Mouse (Mus musculus): ENCODE measurements around the gene Zfp12. TPM values are rescaled to one million over a fixed set of nuclear protein-coding genes. Genes with fewer than 3 reads are reported as not detected.

Gene Zfp12
- polyA plus RNA-seq, 2 experiments = 19.1 to 25.2 TPM

- Histone ChIP-seq H3K9me3 (ENCODE audit: control insufficient read depth, low read length) (no peaks in the 10 kb centered on the region), H3K27ac (replicated peaks; ENCODE audit: low read depth, low read length) (no peak overlapping the region), H3K4me2 (replicated peaks; ENCODE audit: low read depth, low read length, severe bottlenecking) (peak overlapping the region; percentile 83), H3K27me3 (ENCODE audit: control insufficient read depth, insufficient read depth, low read length) (no peaks in the 10 kb centered on the region), H3K9ac (ENCODE audit: low read depth, low read length, severe bottlenecking) (peak overlapping the region; percentile 86), H3K4me1 (ENCODE audit: control insufficient read depth, insufficient read depth, low read length) (peaks cover 15% of the 10 kb centered on the region), H3K36me3 (ENCODE audit: control insufficient read depth, insufficient read depth, low read length) (no peaks in the 10 kb centered on the region), H3K4me3 (replicated peaks; ENCODE audit: low read length) (peak overlapping the region; percentile 91)
- TF ChIP-seq POLR2A (IDR thresholded peaks at IDR 0.05; ENCODE audit: borderline replicate concordance, extremely low read depth, insufficient read depth, insufficient read length) = peak; percentile 6; the same call in 1 of the 2 replicates
- peak; percentile 10; the same call in 1 of the 2 replicates for ATAC-seq (ENCODE audit: low FRiP score, low read depth)
- DNase-seq (ENCODE audit: low spot score) = no peak
- 4% methylated on average over 12 of the region's 12 CpGs for WGBS
These were observed 35.2 kb downstream of the Zfp12 start for GRCm38 (mm10) chr5:143270151-143270519.

GRCm38 (mm10) chr5:143271642-143272041, 36.7 kb downstream of the Zfp12 start:
- Histone ChIP-seq H3K4me1 (ENCODE audit: control insufficient read depth, insufficient read depth, low read length) (peaks cover 15% of the 10 kb centered on the region), H3K4me3 (replicated peaks; ENCODE audit: low read length) (no peak overlapping the region), H3K27ac (replicated peaks; ENCODE audit: low read depth, low read length) (no peak overlapping the region), H3K9me3 (ENCODE audit: control insufficient read depth, low read length) (no peaks in the 10 kb centered on the region), H3K27me3 (ENCODE audit: control insufficient read depth, insufficient read depth, low read length) (no peaks in the 10 kb centered on the region), H3K36me3 (ENCODE audit: control insufficient read depth, insufficient read depth, low read length) (no peaks in the 10 kb centered on the region), H3K4me2 (replicated peaks; ENCODE audit: low read depth, low read length, severe bottlenecking) (no peak overlapping the region), H3K9ac (ENCODE audit: low read depth, low read length, severe bottlenecking) (no peak overlapping the region)
- TF ChIP-seq POLR2A (IDR thresholded peaks at IDR 0.05; ENCODE audit: borderline replicate concordance, extremely low read depth, insufficient read depth, insufficient read length) = no peak
- ATAC-seq (ENCODE audit: low FRiP score, low read depth) = no peak
- 85% methylated on average over 6 of the region's 6 CpGs for WGBS
- DNase-seq (ENCODE audit: low spot score) = no peak

- H3K27ac ChIP-seq (replicated peaks; ENCODE audit: low read depth, low read length) = no peak overlapping the region
- H3K4me3 ChIP-seq (replicated peaks; ENCODE audit: low read length) = no peak overlapping the region
- 75% methylated on average over 3 of the region's 3 CpGs for WGBS
- H3K27me3 ChIP-seq (ENCODE audit: control insufficient read depth, insufficient read depth, low read length) = no peaks in the 10 kb centered on the region
- ATAC-seq (ENCODE audit: low FRiP score, low read depth) (no peak), DNase-seq (ENCODE audit: low spot score) (no peak)
- TF ChIP-seq POLR2A (IDR thresholded peaks at IDR 0.05; ENCODE audit: borderline replicate concordance, extremely low read depth, insufficient read depth, insufficient read length) = no peak
- no peak overlapping the region for H3K9ac ChIP-seq (ENCODE audit: low read depth, low read length, severe bottlenecking)
- H3K36me3 ChIP-seq (ENCODE audit: control insufficient read depth, insufficient read depth, low read length) = no peaks in the 10 kb centered on the region
- no peak overlapping the region for H3K4me2 ChIP-seq (replicated peaks; ENCODE audit: low read depth, low read length, severe bottlenecking)
- H3K9me3 ChIP-seq (ENCODE audit: control insufficient read depth, low read length) = no peaks in the 10 kb centered on the region
- H3K4me1 ChIP-seq (ENCODE audit: control insufficient read depth, insufficient read depth, low read length) = peaks cover 15% of the 10 kb centered on the region
These were observed 37.1 kb downstream of the Zfp12 start for GRCm38 (mm10) chr5:143272108-143272507.

- Histone ChIP-seq H3K4me3 (replicated peaks; ENCODE audit: low read length) (no peak overlapping the region), H3K4me1 (ENCODE audit: control insufficient read depth, insufficient read depth, low read length) (peaks cover 15% of the 10 kb centered on the region), H3K27ac (replicated peaks; ENCODE audit: low read depth, low read length) (no peak overlapping the region), H3K36me3 (ENCODE audit: control insufficient read depth, insufficient read depth, low read length) (no peaks in the 10 kb centered on the region), H3K9ac (ENCODE audit: low read depth, low read length, severe bottlenecking) (no peak overlapping the region), H3K27me3 (ENCODE audit: control insufficient read depth, insufficient read depth, low read length) (no peaks in the 10 kb centered on the region), H3K9me3 (ENCODE audit: control insufficient read depth, low read length) (no peaks in the 10 kb centered on the region), H3K4me2 (replicated peaks; ENCODE audit: low read depth, low read length, severe bottlenecking) (no peak overlapping the region)
- TF ChIP-seq POLR2A (IDR thresholded peaks at IDR 0.05; ENCODE audit: borderline replicate concordance, extremely low read depth, insufficient read depth, insufficient read length) = no peak
- WGBS = 87% methylated on average over 16 of the region's 16 CpGs
- no peak for ATAC-seq (ENCODE audit: low FRiP score, low read depth)
- DNase-seq (ENCODE audit: low spot score) = no peak
These were observed 37.8 kb downstream of the Zfp12 start for GRCm38 (mm10) chr5:143272540-143273330.

GRCm38 (mm10) chr5:143275761-143276160, 40.8 kb downstream of the Zfp12 start:
- no peak overlapping the region for H3K4me3 ChIP-seq (replicated peaks; ENCODE audit: low read length)
- no peaks in the 10 kb centered on the region for H3K27me3 ChIP-seq (ENCODE audit: control insufficient read depth, insufficient read depth, low read length)
- TF ChIP-seq POLR2A (IDR thresholded peaks at IDR 0.05; ENCODE audit: borderline replicate concordance, extremely low read depth, insufficient read depth, insufficient read length) = no peak
- H3K4me2 ChIP-seq (replicated peaks; ENCODE audit: low read depth, low read length, severe bottlenecking) = no peak overlapping the region
- H3K36me3 ChIP-seq (ENCODE audit: control insufficient read depth, insufficient read depth, low read length) = no peaks in the 10 kb centered on the region
- 0 out of 2 replicates have a peak overlapping the region, but pooled peaks have one; percentile 4 for H3K9ac ChIP-seq (ENCODE audit: low read depth, low read length, severe bottlenecking)
- H3K9me3 ChIP-seq (ENCODE audit: control insufficient read depth, low read length) = no peaks in the 10 kb centered on the region
- DNase-seq (ENCODE audit: low spot score) (no peak), ATAC-seq (ENCODE audit: low FRiP score, low read depth) (no peak)
- peaks cover 3% of the 10 kb centered on the region; the same call in 1 of the 2 replicates for H3K4me1 ChIP-seq (ENCODE audit: control insufficient read depth, insufficient read depth, low read length)
- WGBS = 46% methylated on average over 5 of the region's 5 CpGs
- H3K27ac ChIP-seq (replicated peaks; ENCODE audit: low read depth, low read length) = no peak overlapping the region
